Mouse (Mus musculus) thymus, adult 18-20 months (tissue): Measurements from ENCODE around the gene Lrit2.

Experiments
- DNase-seq, 2 experiments: peaks; one replicate each; pipeline ENCODE4 v3.0.0; 2022; ENCODE audit warnings: mixed read lengths in 2 of 2

The Lrit2 gene

GRCm38 (mm10) chr14:37112931-37113330, 45.2 kb downstream of the Lrit2 start:
- DNase-seq: no peak

- DNase-seq: no peak
Measured at GRCm38 (mm10) chr14:37113922-37114321, 46.2 kb downstream of the Lrit2 start, which contains the start of gene 2610528A11Rik. 2610528A11Rik (minus strand) TSS chr14:37114022.

- no peak for DNase-seq
Measured at GRCm38 (mm10) chr14:37119233-37119632, 51.5 kb downstream of the Lrit2 start.
